Mouse (Mus musculus): ENCODE data around the gene Grasp.

DNA sequence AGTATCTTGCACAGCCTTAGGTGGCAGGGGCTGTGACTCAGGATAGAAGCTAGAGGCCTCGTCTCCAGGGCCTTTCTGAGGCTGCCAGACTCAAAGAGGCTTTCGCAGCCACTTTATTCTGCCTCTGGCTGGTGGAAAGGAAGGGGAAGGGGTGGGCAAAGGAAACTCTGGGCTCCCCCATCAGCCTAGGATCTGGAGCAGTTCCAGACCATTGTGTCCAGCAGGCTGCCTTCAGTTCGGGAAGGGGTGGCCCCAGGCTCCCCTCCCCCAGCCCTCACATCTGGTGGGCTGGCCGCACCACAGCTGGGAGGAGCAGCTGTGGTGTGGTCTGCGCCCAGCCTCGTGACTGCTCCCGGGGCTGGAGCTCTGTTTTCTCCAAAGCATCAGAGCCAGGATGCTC is 4.0 kb downstream of the Grasp start:
- TF ChIP-seq CTCF (IDR thresholded peaks at IDR 0.05 in 2 of 3, conservative IDR thresholded peaks at IDR 0.05 in 1 of 3; ENCODE audit: control insufficient read depth in 1 of 3, insufficient read depth in 1 of 3, low read depth in 2 of 3, low read length in 3 of 3, poor library complexity in 1 of 3, severe bottlenecking in 1 of 3) = no peak
- no peak for TF ChIP-seq TCF12 (IDR thresholded peaks at IDR 0.05; ENCODE audit: low read depth, low read length)
- no peak for TF ChIP-seq ZMIZ1 (IDR thresholded peaks at IDR 0.05; ENCODE audit: low read depth, low read length)
- TF ChIP-seq MAX (IDR thresholded peaks at IDR 0.05; ENCODE audit: low read length) = no peak
- TF ChIP-seq MXI1 (IDR thresholded peaks at IDR 0.05; ENCODE audit: low read depth, low read length) = no peak
- no peak for TF ChIP-seq ZNF384 (IDR thresholded peaks at IDR 0.05; ENCODE audit: low read depth, low read length)
- TF ChIP-seq MAFK (IDR thresholded peaks at IDR 0.05; ENCODE audit: borderline replicate concordance, low read depth, low read length) = no peak
- TF ChIP-seq MYB (IDR thresholded peaks at IDR 0.05; ENCODE audit: low read depth, low read length) = no peak
- no peak for TF ChIP-seq ZKSCAN1 (IDR thresholded peaks at IDR 0.05; ENCODE audit: low read depth, low read length)
